Mouse (Mus musculus) embryonic facial prominence, embryonic 15.5 days (tissue): ENCODE data around the gene Rassf2. TPM values are rescaled to one million over a fixed set of nuclear protein-coding genes. Genes with fewer than 3 reads are reported as not detected.
A peak's percentile ranks its signal among the peaks of the same experiment; 100 is the strongest.

Experiments used
- ATAC-seq: fragments of 200-750 bp; cut with Nextera tagmentation; 2 replicates; pipeline ENCODE4 v1.8.0; 2017; ENCODE audit warnings: low read depth, moderate TSS enrichment; ENCODE audit not compliant: insufficient number of reproducible peaks, low FRiP score, low TSS enrichment
- H3K27ac ChIP-seq: fragments of 300-500 bp; sonication (generic); replicated peaks from 2 replicates; pipeline ENCODE4 v1.5.1; 2015; ENCODE audit warnings: mild to moderate bottlenecking, inconsistent platforms
- H3K27me3 ChIP-seq: fragments of 300-500 bp; sonication (generic); 2 replicates; pipeline ENCODE4 v1.6.1; 2015; ENCODE audit warnings: inconsistent platforms
- H3K36me3 ChIP-seq: fragments of 300-500 bp; sonication (generic); 2 replicates; pipeline ENCODE4 v1.6.1; 2015; ENCODE audit warnings: mild to moderate bottlenecking, inconsistent platforms
- H3K4me1 ChIP-seq: fragments of 300-500 bp; sonication (generic); 2 replicates; pipeline ENCODE4 v1.6.1; 2015; ENCODE audit warnings: inconsistent platforms
- H3K4me2 ChIP-seq: fragments of 300-500 bp; sonication (generic); replicated peaks from 2 replicates; pipeline ENCODE4 v1.6.1; 2015; ENCODE audit warnings: mild to moderate bottlenecking, inconsistent platforms
- H3K4me3 ChIP-seq: fragments of 300-500 bp; sonication (generic); replicated peaks from 2 replicates; pipeline ENCODE4 v1.5.1; 2015; ENCODE audit warnings: mild to moderate bottlenecking, inconsistent platforms
- H3K9ac ChIP-seq: fragments of 300-500 bp; sonication (generic); 2 replicates; pipeline ENCODE4 v1.6.1; 2015; ENCODE audit warnings: inconsistent platforms
- H3K9me3 ChIP-seq: fragments of 300-500 bp; sonication (generic); replicated peaks from 2 replicates; pipeline ENCODE4 v1.6.1; 2016; ENCODE audit warnings: inconsistent platforms
- WGBS: fragments of 180-500 bp; shearing (Covaris S2); methylation state at CpG from one replicate; pipeline ENCODE4 v1.1.7; 2015; 5-methylcytosine and 5-hydroxymethylcytosine counted together
- polyA plus RNA-seq: library from polyadenylated mRNA; unstranded; fragments of >200 nt; fragmentation: Nextera tagmentation; extraction: Ambion mirVana; gene quantifications from 2 replicates; pipeline ENCODE4 v1.2.1, GENCODE M21; 2015

Rassf2 gene
- polyA plus RNA-seq, 1 experiment from 2014 or later: 17.0 TPM

GRCm38 (mm10) chr2:131952961-131953538, 77.0 kb downstream of the Rassf2 start:
- Histone ChIP-seq H3K36me3 (no peaks in the 10 kb centered on the region), H3K4me2 (peak overlapping the region; percentile 27), H3K4me1 (peaks cover 27% of the 10 kb centered on the region), H3K9ac (no peak overlapping the region), H3K4me3 (peak overlapping the region; percentile 11; the same call in 1 of the 2 replicates), H3K9me3 (no peaks in the 10 kb centered on the region), H3K27ac (no peak overlapping the region), H3K27me3 (peaks cover 33% of the 10 kb centered on the region)
- no peak for ATAC-seq
- 18% methylated on average over 29 of the region's 29 CpGs for WGBS

DNA sequence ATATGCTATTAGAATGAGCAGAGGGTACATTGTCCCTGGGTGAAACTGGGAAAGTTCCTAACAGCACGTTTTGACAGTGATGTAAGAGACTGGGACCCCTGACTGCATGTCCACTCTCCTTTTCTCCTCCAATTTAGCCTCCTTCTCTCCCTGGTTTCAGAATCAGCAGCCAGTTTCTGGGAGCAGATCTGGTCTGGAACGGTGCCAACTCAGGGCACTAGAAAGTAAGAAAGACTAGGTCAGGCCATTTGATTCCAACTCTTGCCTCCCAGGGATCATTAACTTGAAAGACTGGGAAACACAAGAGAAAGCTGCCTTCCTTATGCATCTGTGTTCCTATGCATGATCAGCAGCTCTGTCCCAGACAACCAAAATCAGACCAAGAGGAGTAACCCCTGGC, 77.6 kb downstream of the Rassf2 start:
- Histone ChIP-seq H3K9me3 (no peaks in the 10 kb centered on the region), H3K4me3 (no peak overlapping the region), H3K9ac (no peak overlapping the region), H3K27me3 (peaks cover 33% of the 10 kb centered on the region), H3K27ac (no peak overlapping the region), H3K4me1 (peaks cover 27% of the 10 kb centered on the region), H3K4me2 (no peak overlapping the region), H3K36me3 (no peaks in the 10 kb centered on the region)
- 52% methylated on average over 2 of the region's 2 CpGs for WGBS
- ATAC-seq: no peak

DNA sequence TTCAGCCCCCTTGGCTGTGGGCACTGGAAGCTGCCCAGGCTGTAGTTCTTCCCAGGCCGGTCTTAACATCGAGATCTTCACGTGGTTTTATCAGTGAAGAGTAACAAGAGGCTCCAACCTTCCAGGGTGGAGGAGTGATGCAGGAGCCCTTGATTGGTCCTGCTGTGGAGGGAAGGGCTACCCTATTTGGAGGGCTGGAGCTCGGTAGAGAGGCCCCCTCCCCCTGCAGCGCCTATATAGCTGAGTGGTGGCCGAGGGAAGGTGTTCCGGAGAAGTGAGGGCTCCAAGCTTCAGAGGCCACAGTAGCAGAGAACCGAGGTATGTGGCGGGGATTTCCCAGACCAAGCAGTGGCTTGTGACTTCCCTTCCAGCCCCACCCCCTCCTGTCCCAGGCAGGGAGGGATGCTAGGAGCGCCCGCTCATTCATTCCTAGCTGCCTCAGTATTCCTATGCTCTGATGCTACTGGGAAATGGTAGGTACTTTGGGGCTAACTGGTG, 79.4 kb downstream of the Rassf2 start, which contains the start of gene Prnd:
TSS of gene Prnd (plus strand) at position 264 of the 498 bp plus-strand sequence.
- Histone ChIP-seq H3K36me3 (no peaks in the 10 kb centered on the region), H3K4me1 (peaks cover 27% of the 10 kb centered on the region), H3K4me3 (no peak within 1 kb of the TSS), H3K27me3 (peaks cover 29% of the 10 kb centered on the region), H3K27ac (no peak within 1 kb of the TSS), H3K9ac (no peak within 1 kb of the TSS), H3K4me2 (no peak within 1 kb of the TSS; the same call in 1 of the 2 replicates), H3K9me3 (no peaks in the 10 kb centered on the region)
- WGBS: 7% methylated on average over 11 of the region's 11 CpGs
- peak; percentile 39; the same call in 1 of the 2 replicates for ATAC-seq

- Histone ChIP-seq H3K9ac (no peak overlapping the region), H3K27me3 (peaks cover 29% of the 10 kb centered on the region), H3K4me2 (no peak overlapping the region), H3K4me1 (peaks cover 21% of the 10 kb centered on the region), H3K9me3 (no peaks in the 10 kb centered on the region), H3K36me3 (no peaks in the 10 kb centered on the region), H3K4me3 (no peak overlapping the region), H3K27ac (no peak overlapping the region)
- WGBS: 38% methylated on average over 9 of the region's 9 CpGs
- no peak for ATAC-seq
Observed at GRCm38 (mm10) chr2:131949767-131950597, 80.1 kb downstream of the Rassf2 start.

DNA sequence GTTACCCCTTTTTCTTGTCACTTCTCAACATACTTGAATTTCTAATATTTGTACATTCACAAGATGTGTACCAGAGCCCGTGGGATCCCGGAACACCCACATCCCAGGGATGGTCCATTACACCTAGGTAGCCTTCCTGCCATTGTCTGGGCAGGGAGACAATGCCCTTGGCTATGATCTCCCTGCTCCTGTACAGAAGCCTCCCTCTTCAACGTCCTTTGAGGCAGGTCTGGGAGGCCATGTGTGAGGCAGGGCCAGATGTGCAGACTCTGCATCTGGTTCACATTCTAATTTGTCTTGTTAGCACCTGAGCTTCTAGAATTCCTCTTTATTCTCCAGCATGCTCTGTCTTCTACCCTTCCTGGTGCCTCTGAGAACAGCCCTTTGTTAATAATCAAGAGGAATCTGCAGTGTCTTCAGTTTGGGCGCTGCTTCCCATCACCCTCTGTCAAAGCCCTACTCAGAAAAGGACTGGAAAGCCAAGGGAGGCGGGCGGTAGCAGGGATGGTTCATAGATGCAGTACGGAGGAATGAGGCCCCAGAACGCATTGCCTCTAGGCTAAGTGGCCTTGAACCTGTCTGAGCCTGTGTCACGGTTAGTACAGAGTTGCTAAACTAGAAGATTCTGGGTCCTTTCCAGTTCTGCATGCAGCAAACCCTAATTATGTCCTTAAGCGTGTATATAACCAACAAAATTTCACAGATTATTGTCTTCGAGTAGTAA, 81.0 kb downstream of the Rassf2 start:
- 53% methylated on average over 11 of the region's 11 CpGs for WGBS
- Histone ChIP-seq H3K36me3 (no peaks in the 10 kb centered on the region), H3K9ac (no peak overlapping the region), H3K27ac (0 out of 2 replicates have a peak overlapping the region, but pooled peaks have one; percentile 18), H3K4me2 (no peak overlapping the region), H3K4me1 (peaks cover 21% of the 10 kb centered on the region), H3K9me3 (no peaks in the 10 kb centered on the region), H3K27me3 (peaks cover 22% of the 10 kb centered on the region), H3K4me3 (no peak overlapping the region)
- no peak for ATAC-seq

GRCm38 (mm10) chr2:131948156-131948555, 81.9 kb downstream of the Rassf2 start:
- no peak overlapping the region for H3K4me2 ChIP-seq
- no peaks in the 10 kb centered on the region for H3K36me3 ChIP-seq
- H3K4me1 ChIP-seq: peaks cover 18% of the 10 kb centered on the region
- no peaks in the 10 kb centered on the region for H3K9me3 ChIP-seq
- peaks cover 13% of the 10 kb centered on the region for H3K27me3 ChIP-seq
- 76% methylated on average over 3 of the region's 3 CpGs for WGBS
- no peak for ATAC-seq
- no peak overlapping the region for H3K4me3 ChIP-seq
- no peak overlapping the region for H3K9ac ChIP-seq
- H3K27ac ChIP-seq: no peak overlapping the region

- no peak overlapping the region for H3K4me2 ChIP-seq
- no peak for ATAC-seq
- H3K4me3 ChIP-seq: no peak overlapping the region
- H3K27me3 ChIP-seq: no peaks in the 10 kb centered on the region; the same call in 1 of the 2 replicates
- H3K36me3 ChIP-seq: no peaks in the 10 kb centered on the region
- H3K9me3 ChIP-seq: no peaks in the 10 kb centered on the region
- H3K9ac ChIP-seq: no peak overlapping the region
- WGBS: 84% methylated on average over 16 of the region's 16 CpGs
- H3K4me1 ChIP-seq: peaks cover 14% of the 10 kb centered on the region
- no peak overlapping the region for H3K27ac ChIP-seq
Observed at GRCm38 (mm10) chr2:131946351-131946750, 83.7 kb downstream of the Rassf2 start.

DNA sequence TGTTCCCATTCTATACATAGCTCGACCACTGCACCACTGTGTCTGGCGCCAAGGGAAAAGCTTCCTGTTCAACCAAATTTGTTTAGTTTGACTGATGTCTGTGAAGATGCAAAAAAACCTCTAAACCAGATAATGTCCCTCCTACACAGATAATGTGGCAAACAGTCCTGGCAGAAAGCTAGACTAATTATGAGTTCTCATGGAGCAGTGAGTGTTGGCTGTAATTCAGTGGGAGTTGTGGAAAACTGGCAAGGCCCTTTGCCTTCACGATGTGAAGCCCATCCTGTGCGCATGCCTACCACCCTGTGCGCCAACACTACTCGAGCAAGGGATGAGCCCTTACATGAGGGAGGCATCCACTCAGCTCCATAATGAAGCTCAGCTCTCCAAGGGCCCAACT, 84.3 kb downstream of the Rassf2 start:
- Histone ChIP-seq H3K9me3 (no peaks in the 10 kb centered on the region), H3K27me3 (no peaks in the 10 kb centered on the region), H3K27ac (no peak overlapping the region), H3K4me2 (no peak overlapping the region), H3K4me3 (no peak overlapping the region), H3K4me1 (peaks cover 14% of the 10 kb centered on the region), H3K9ac (no peak overlapping the region), H3K36me3 (no peaks in the 10 kb centered on the region)
- ATAC-seq: no peak
- 76% methylated on average over 6 of the region's 6 CpGs for WGBS

GRCm38 (mm10) chr2:131945225-131945624, 84.8 kb downstream of the Rassf2 start:
- Histone ChIP-seq H3K36me3 (no peaks in the 10 kb centered on the region), H3K4me2 (no peak overlapping the region), H3K4me1 (peaks cover 8% of the 10 kb centered on the region; the same call in 1 of the 2 replicates), H3K9ac (no peak overlapping the region), H3K27me3 (no peaks in the 10 kb centered on the region), H3K4me3 (no peak overlapping the region), H3K27ac (no peak overlapping the region), H3K9me3 (no peaks in the 10 kb centered on the region)
- 76% methylated on average over 8 of the region's 8 CpGs for whole genome bisulfite sequencing
- ATAC-seq: no peak

DNA sequence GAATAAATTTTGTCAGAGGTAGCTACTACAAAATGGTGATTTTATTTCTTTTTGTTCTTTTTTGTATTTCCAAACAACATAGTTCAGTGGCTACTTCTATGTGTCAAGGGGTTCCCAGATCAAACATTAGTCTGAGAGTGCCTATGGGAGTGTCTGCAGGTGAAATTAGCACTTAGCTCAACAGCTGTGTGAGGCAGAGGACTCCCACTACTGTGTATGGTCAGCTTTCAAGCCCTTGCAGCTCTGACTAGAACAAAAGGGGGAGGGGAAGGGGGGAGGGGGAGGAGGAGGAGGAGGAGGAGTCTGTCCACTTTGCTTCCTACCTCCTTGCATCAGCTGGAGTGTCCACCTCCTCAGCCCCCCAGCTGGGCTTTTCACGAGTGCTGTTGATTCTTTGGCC, 85.7 kb downstream of the Rassf2 start:
- Histone ChIP-seq H3K4me3 (no peak overlapping the region), H3K27me3 (no peaks in the 10 kb centered on the region), H3K4me1 (0 out of 2 replicates have a peak, but pooled peaks cover 5% of the 10 kb centered on the region), H3K36me3 (no peaks in the 10 kb centered on the region), H3K9me3 (no peaks in the 10 kb centered on the region), H3K9ac (no peak overlapping the region), H3K4me2 (no peak overlapping the region), H3K27ac (no peak overlapping the region)
- WGBS: 37% methylated on average over 1 of the region's 1 CpGs
- no peak for ATAC-seq

DNA sequence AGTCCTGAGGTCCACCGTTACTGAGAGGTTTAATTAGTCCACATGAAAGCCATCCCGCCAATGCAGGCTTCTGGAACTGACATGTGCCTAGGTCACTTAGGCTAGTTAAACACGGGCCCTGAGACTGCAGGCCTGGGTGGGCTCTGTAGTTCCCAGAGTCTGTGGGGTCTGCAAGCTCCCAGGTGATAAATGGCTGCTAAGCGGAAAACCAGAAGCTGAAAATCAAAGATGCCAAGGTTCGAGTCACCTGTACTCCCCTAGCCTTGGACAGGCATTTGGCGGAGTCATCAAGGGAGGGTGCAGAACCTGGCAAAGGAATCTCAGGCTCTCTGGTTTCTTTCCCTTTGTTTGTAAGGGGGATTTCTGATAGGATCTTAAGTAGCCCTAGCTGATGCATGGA, 88.6 kb downstream of the Rassf2 start:
- 80% methylated on average over 6 of the region's 6 CpGs for WGBS
- Histone ChIP-seq H3K27ac (no peak overlapping the region), H3K4me1 (no peaks in the 10 kb centered on the region), H3K27me3 (no peaks in the 10 kb centered on the region), H3K4me3 (no peak overlapping the region), H3K36me3 (peaks cover 13% of the 10 kb centered on the region), H3K9me3 (no peaks in the 10 kb centered on the region), H3K9ac (no peak overlapping the region), H3K4me2 (no peak overlapping the region)
- ATAC-seq: no peak
